ENCODE assay signal across 21 mouse cellular contexts in the genomic region with DNA sequence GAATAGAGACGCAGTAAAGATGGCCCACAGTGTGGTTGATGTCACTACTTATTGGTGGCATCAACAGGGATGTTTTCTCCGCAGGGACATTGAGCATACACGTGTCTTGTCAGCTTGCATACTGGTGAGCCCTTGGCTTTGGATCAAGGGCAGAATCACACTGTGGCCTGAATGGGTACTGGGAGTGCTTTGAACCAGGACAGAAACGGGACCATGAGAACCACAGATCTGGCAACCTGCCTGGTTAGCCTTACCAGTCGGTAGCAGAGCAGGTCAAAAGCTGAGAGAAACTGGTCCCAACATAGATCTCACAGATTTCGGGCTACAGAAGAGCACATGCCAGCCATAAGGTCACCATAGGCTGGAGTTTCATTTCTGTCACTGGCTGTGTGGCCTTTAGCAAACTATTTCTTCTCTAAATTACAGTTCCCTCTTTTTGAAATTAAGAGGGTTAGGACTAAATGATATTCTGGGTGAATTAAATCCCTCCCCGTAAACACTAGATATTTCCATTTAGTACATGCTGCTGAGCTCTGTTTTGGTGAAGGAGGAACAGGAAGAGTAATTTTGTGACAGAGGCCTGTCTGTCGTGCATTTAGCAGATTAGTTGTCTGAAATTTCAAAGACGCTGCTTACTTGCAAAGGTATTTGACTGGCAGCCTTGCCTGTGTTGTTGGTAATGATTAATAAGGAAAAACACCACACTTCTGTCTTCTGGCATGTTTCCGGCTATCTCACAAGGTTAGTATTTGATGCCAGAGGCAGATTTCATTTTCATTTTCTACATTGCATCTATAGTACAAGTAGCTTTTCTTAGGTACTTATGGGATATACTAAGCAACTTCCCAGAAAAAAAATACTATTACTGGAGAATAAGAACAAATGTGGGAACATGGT. TPM values are rescaled to one million over a fixed set of nuclear protein-coding genes. Genes with fewer than 3 reads are reported as not detected.
DNase-seq lines count a peak whose midpoint lies in the region; ATAC-seq and TF ChIP-seq lines count a peak whose summit lies in the region.
"Had no signal": no experiment of that assay in that cellular context is flagged by ENCODE, and none has a peak within 500 bp of the region (broad histone marks: within the 10 kb centered on the region; RNA-seq: fewer than 3 reads in every experiment).

No protein-coding gene starts in this region.

- WGBS in small intestine, adult 2 months, result 54% methylated on average over 10 of the region's 10 CpGs

- H3K27ac ChIP-seq in small intestine, adult 2 months (ENCODE audit: insufficient read depth, low read depth, low read length), result peak overlapping the region; percentile 40; the same call in 1 of the 2 replicates
- H3K27ac ChIP-seq: heart, embryonic 13.5 days; hindbrain, embryonic 15.5 days; limb, embryonic 15.5 days had no signal

- TF ChIP-seq POLR2A in small intestine, adult 2 months (IDR thresholded peaks at IDR 0.05; ENCODE audit: low read depth, low read length), result no peak

- H3K36me3 ChIP-seq in small intestine, adult 2 months (ENCODE audit: control insufficient read depth, insufficient read depth, low read length), result no peaks in the 10 kb centered on the region
- H3K36me3 ChIP-seq: heart, embryonic 13.5 days; hindbrain, embryonic 15.5 days; limb, embryonic 15.5 days had no signal

- no peak overlapping the region for H3K4me3 ChIP-seq in small intestine, adult 2 months (ENCODE audit: low read depth, low read length)
- H3K4me3 ChIP-seq: heart, embryonic 13.5 days; hindbrain, embryonic 15.5 days; limb, embryonic 15.5 days; megakaryocyte, embryonic 14.5 days had no signal

- H3K27me3 ChIP-seq in small intestine, adult 2 months (ENCODE audit: control insufficient read depth, insufficient read depth, low read length), result no peaks in the 10 kb centered on the region
- H3K27me3 ChIP-seq: hindbrain, embryonic 15.5 days; limb, embryonic 15.5 days had no signal

- no peak for TF ChIP-seq CTCF in small intestine, adult 2 months (IDR thresholded peaks at IDR 0.05; ENCODE audit: extremely low read depth, insufficient read length, insufficient replicate concordance, low read depth, low read length)

- peak; percentile 54 to 55 for DNase-seq in cerebellum, postnatal 14 days
- DNase-seq in cerebellum, adult 11 months, result no peak
- DNase-seq in testis, postnatal 14 days (ENCODE audit: low spot score), result peak; percentile 24
- no peak for DNase-seq in testis, postnatal 10 days (ENCODE audit: low spot score)
- peak; percentile 50 for DNase-seq in adrenal gland, postnatal 14 days
- no peak for DNase-seq in thymus, postnatal 36 days
- DNase-seq: heart, postnatal 36 days; lung, postnatal 10 days; right cerebral cortex, adult 18-20 months; spleen, adult 18-20 months had no signal

- H3K4me1 ChIP-seq in small intestine, adult 2 months (ENCODE audit: control insufficient read depth, insufficient read depth, insufficient read length, low read length), result peaks cover 16% of the 10 kb centered on the region

- ATAC-seq in megakaryocyte progenitor cell, adult 5-6 weeks (replicated peaks; ENCODE audit: poor library complexity), result no peak
- ATAC-seq: forebrain, embryonic 14.5 days; intestine, embryonic 16.5 days had no signal

RNA-seq across cellular contexts. Expression of a gene that starts 2.0 kb away (rescaled TPM):
- total RNA-seq in adrenal gland, postnatal 14 days (2021), result 0.22 and 0.53 TPM in 2 replicates
- 0.27 and 0.37 TPM in 2 replicates for polyA plus RNA-seq in small intestine, adult 2 months (2012; rRNA removed)
- not detected in 2 replicates for total RNA-seq in megakaryocyte progenitor cell, adult 5-6 weeks (2015)
- total RNA-seq in megakaryocyte progenitor cell, adult 5-6 weeks (2017), result not detected in 2 replicates
- total RNA-seq: granulocyte monocyte progenitor cell, adult 5-6 weeks; heart, postnatal 36 days had no signal
- polyA plus RNA-seq: C2C12; heart, embryonic 13.5 days; limb, embryonic 15.5 days; liver, embryonic 16.5 days had no signal

Comparison
In these comparisons a context has a peak if more than half of its experiments do, and no peak if none do; other contexts are left out.
1. DNase-seq: peak in cerebellum, postnatal 14 days (2 of 2), testis, postnatal 14 days (single experiment) and adrenal gland, postnatal 14 days (single experiment); none in cerebellum, adult 11 months (single experiment), testis, postnatal 10 days (single experiment) and thymus, postnatal 36 days (0 of 2).